Mouse (Mus musculus): ENCODE measurements around the gene Gm28053. TPM values are rescaled to one million over a fixed set of nuclear protein-coding genes. Genes with fewer than 3 reads are reported as not detected.

The Gm28053 gene
- total RNA-seq, 4 experiments from 2014 or later = 2.7 to 5.0 (median 4.3) TPM

DNA sequence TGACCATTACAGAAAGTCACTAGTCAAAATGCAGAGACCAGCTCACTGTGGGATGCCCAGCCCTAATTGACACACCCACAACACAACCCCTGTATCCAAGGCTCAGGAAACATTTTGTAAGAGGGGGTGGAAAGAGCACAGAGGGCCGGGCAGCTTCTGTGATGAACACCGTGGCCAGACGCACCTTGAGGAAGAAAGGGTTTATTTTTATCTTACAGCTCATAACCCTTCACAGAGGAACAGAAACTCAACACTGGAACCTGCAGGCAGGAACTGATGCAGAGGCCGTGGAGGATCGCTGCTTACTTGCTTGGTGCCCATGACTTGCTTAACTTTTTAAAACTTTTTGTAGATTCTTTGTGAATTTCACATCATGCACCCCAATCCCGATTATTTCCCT, 25.4 kb upstream of the Gm28053 start:
- DNase-seq (ENCODE audit: low spot score) = no peak

DNA sequence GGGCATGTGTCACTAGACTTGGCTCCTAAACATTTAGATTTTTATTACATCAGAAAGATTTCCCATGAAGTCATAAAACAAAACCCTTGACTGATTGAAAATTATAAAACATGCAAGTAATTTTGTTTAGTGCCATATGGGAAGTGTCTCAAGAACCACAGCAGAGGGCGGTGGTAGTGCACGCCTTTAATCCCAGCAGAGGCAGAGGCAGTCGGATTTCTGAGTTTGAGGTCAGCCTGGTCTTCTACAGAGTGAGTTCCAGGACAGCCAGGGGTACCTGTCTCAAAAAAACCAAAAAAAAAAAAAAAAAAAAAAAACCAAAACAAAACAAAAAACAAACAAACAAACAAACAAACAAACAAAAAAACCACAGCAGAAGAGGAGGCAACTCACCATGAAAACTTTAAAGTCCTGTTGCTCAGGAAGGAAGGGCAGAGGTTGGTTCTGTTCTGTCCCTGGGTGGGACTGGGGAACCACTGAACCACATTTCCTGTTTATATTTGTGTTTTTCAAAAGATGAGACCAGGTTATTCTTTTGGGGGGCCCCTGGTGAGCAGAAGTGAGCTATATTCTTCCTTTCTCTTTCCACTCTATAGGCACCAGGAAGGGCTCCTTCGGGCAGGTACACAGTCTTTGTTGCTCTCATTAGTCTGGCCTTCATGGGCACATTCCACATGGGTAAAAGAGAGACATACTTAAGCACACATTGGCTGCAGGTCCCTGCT, 21.4 kb upstream of the Gm28053 start:
- DNase-seq (ENCODE audit: low spot score) = no peak

DNA sequence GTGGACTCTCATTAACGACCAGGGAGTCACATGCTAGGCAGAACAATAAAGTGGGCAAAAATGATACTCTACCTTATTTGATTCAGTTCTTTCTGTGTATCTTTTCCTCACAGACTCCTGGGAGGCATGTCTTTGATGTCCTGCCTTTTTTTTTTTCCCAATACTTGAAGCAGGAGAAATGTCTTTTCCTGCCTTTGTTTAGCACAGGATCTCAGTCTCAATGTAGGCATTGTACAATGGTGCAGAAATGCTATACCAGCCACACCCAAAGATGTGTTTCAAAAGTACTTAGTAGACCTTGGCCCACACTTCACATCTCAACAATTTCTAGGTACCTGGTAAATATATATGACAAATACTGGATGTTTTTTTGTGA, 20.9 kb upstream of the Gm28053 start:
- no peak for DNase-seq (ENCODE audit: low spot score)

DNA sequence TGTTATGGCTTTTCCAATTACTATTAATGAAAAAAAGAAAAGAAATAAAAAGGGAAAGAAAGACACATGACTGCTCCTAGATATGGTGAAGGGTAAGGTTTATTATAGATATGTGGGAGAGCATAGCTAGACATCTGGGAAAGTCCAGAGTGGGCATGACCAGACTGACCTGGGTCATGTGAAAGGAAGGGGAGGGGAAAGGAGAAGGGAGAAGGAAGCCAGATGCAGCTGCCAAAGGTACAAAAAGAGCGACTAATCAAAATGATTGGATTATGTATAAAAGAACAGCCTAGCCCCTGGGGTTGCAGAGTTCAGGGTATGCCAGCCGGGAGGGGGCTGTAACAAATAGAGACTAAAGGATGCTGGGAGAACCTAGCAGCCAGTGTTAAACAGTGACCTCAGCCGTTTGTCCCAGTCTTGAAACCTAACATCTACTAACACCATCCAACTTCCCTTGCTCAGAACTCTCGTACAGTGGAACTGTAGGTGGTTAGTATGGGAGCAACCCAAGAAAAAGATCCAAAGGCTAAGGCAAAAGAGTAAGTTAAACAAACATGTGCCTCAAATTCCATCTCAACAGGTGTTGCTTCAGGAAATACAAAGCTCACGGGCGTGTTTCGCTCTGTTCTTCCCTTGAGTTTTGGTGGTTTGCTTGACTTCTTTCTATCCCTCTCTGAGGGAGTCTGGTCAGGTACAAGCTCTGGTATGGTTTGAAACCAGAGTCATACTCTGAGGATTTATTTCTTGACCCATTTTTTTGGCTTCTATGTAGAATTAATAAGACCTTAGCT, 20.1 kb upstream of the Gm28053 start:
- no peak for DNase-seq (ENCODE audit: low spot score)

DNA sequence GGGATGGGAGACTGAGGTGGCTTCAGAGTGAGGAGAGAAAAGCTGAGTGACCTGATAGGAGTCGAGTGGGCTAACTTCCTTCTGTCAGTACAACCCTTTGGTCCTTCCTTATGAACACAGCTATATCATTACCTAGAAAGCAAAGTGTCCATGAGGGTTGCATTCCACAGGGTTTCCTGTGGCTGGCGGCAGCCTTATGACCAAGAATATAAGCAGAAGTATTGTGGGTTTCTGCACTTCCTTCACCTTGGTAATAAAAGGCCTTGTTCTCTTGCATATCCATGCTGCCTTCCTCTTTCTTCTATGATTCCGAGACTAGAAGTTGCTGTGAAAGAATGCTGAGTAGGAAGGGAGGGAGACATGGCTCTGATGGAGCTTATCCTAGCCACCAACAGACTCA, 19.5 kb upstream of the Gm28053 start:
- no peak for DNase-seq (ENCODE audit: low spot score)

DNA sequence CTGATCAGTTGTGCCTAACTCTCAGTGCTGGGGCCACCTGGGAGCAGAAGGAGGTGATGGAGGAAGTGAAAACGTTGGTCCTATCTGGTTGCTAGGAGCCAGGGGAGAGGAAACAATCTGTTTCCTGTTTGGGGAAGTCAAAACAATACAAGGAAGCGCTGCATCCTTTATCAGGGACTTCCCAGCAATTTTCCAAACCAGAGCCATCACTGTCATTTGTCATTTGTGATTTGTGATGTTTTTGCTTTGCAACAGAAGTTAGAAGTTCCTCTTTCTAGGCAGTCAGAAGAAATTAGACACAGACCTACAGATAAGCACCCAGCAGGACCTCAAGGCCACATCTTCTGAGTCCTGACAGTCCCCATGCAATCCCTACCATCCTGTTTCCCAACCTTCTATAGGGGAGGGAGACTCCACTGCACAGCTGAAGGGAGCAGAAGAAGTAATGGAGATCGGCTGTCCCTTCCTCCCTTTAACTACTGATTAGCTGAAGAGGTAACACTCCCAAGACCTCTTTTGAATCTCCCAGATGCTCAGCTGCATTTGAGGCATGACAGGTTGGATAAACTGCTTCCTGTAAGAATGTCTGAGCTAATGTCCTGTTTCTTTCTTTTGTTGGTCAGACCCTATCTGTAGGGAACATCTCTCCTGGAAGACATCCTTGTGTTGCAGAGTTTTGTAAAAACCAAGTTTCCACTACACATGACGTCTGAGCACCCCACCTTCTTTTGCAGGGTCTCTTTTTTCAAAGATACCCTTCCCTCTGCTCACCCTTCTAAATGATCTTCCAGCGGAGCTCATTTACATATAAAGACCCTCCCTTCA, 17.9 kb upstream of the Gm28053 start:
- DNase-seq (ENCODE audit: low spot score) = peak; percentile 82

DNA sequence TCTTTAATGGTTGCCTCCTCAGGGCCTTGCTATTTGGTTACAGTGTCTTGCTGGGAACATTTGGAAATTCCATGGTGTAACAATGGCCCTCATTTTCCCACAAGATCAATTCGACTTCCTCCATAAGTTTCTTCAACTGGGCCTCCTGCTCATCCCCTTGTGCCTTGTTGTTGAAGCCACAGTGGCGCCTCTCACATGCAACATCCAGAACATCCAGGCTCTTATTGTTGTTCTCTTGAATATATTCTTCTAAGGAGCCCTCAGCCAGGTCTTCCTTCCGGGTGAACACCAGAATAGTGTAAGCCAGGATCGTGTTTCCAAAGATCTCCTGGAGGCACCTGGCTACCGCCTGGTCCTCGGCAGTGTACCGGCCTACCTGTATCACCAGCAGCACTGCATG, 16.3 kb upstream of the Gm28053 start:
- DNase-seq (ENCODE audit: low spot score) = no peak

DNA sequence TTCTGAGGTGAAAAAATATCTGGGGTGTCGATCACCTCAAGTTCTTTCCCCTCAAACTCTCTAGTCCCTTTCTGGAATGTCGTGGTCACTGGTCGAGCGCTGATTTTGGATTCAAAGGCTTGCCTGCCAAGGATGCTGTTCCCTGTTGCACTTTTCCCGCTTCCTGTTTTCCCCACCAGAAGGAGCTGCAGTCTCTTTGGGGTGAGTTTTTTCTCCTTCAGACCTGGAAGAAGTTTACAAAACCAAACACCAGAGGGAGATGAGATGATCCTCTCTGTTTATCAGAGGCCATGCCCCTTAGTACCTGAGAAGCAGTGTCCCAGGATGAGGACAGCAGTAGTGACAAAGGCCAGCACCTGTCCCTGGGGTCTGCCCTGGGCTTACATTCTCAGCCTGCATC, 15.8 kb upstream of the Gm28053 start:
- DNase-seq (ENCODE audit: low spot score) = no peak

DNA sequence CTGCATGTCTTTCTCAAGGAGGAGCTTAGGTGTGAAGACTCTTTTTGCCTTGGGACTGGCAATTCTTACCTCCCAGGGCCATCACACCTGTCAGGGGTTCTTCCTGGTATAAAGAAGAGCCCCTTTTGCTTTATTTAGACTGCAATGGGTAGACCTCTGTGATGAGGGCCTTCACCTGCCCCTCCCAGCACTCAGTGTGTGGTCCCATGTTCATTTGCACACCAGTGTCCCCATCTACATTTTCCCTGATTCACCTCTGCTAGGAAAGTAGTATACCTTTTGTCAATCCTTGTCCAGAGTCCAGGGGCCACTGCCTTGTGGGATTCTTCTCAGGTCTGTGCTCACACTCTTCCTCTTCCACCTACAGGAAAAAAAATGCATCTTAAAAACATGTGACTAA, 14.3 kb upstream of the Gm28053 start:
- no peak for DNase-seq (ENCODE audit: low spot score)

DNA sequence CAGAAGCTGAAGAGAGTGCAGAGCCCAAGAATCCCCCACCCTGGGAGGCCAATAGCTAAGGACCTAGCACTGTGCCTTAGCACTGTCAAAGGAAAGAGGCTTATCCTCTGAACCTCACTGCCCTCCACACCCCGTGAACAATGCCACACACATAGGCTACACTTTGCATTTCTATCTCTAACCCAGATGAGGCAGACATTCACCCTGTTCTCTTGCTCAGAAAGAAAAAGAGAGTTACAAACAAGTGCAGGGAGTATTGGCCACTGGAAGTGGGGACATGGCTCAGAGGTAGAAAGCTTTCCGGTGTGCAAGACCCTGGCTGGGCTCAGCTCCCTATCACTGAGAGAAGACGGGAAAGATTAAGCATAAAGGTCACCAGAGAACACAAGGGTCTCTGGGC, 12.3 kb upstream of the Gm28053 start:
- no peak for DNase-seq (ENCODE audit: low spot score)

DNA sequence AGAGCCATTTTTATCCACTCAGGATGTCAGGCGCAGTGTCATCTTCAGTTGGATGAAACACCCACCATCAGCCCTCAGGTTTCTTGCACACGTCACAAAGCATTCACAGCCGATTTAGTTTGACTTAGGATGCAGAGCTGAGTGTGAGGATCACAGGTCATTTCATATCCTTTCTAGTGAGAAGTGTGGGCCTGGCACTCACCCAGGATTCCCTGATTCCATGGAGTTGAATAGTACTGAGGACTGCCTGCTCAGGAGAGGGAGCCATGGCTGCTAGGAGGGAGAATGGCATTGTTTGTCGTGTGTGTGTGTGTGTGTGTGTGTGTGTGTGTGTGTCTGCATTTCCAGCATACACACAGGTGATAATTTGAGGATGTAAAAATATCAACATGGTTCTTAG, 1.9 kb downstream of the Gm28053 start:
- DNase-seq (ENCODE audit: low spot score) = no peak

DNA sequence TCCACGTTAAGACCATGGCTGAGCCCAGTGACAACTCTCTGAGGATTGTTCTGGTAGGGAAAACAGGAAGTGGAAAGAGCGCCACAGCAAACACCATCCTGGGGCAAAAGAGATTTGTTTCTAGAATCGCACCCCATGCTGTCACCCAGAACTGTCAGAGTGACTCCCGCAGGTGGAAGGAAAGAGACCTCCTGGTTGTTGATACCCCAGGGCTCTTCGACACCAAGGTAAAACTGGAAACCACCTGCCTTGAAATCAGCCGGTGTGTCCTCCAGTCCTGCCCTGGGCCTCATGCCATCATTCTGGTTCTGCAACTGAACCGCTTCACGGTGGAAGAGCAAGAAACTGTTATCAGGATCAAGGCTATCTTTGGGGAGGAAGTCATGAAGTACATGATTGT, 5.1 kb downstream of the Gm28053 start:
- DNase-seq (ENCODE audit: low spot score) = no peak

DNA sequence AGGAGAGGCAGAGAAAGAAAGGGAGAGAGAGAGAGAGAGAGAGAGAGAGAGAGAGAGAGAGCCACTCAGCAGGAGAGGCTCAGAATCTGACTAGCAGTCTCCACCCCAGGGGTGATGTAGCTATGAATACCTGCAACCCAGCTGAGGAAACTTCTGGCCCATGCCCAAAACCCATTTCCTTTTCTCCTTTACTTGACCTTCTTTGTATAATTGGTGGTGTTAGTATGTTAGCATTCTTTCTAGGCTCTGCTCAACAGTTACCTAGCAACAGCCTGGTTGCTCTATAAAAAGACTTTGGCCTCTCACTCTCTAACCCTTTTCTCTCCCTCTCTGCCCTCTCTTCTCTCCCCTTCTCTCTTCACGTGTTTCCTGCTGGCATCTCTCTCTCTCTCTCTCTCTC, 7.1 kb downstream of the Gm28053 start:
- peak; percentile 87 for DNase-seq (ENCODE audit: low spot score)

DNA sequence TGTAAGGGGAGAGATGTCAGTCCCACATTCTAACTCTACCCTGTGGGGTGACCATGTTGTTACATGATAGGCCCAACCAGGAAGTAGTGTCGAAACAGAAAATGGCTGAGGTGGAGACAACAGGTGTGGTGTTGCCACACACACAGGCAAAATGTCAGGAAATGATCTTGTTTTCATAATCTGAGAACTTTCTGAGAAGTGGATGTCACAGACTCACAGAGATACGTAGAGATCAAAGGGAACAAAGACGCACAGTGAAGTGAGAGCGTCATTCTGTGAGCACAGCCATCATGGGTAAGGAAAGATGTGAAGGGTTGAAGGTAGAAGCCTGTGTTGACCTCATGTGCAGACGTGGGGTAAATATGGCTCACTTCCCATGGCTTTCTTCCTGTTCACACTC, 9.4 kb downstream of the Gm28053 start:
- DNase-seq (ENCODE audit: low spot score) = no peak

DNA sequence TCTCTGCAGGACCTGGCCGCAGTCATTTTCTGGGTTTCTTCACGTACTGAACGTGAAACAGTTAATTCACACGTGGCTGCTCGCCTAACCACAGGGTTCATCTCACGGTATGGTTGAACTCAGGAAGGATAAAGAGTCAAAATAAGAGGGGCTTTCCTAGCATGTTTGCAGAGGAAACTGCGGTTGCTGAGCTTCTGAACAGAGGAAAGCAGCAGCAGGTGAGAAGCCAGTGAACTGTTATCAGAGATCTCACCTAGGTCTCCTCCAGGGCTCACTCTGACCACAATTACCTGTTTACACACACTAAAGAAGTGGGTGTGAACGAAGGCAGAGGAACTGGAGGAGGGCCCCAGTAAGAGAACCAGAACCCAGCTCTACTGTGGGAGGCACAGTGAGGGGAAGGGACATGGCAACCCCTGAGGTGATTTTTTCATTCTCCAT, 14.5 kb downstream of the Gm28053 start:
- DNase-seq (ENCODE audit: low spot score) = no peak

DNA sequence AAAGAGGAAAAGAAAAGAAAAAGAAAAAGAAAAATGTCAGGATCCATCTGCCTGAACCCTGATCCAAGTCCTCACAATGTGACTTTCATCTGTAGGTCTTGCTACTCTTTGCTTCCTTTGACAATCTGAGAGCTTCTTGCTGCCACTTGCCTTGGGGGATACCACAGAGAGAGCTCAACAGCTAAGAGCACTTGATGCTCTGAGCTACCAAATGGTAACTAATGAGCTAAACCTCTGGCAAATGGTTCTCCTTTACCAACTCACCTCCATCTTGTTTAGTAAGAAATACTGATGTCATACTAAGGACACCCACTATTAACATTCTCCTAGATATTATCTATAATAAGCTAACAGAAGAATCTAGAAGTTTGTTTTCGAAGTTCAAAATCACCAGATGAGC, 15.3 kb downstream of the Gm28053 start:
- no peak for DNase-seq (ENCODE audit: low spot score)

DNA sequence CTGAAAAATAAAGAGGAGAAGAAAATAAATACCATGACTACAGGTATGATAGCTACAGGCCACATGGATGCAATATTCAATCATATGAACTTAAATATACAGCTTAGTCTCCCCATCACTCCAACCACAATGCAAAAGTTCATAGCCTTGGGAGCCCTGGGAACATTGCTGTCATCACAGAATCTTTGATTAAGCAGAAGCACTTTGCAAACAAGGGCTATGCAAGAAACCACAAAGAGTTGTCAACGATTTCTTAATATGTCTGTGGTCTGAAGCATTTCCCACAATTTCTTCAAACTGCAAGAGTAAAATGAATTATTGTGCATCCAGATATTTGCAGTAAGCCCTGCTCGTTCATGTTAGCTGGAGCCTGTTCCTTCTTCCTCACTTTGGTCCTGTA, 18.6 kb downstream of the Gm28053 start:
- no peak for DNase-seq (ENCODE audit: low spot score)

DNA sequence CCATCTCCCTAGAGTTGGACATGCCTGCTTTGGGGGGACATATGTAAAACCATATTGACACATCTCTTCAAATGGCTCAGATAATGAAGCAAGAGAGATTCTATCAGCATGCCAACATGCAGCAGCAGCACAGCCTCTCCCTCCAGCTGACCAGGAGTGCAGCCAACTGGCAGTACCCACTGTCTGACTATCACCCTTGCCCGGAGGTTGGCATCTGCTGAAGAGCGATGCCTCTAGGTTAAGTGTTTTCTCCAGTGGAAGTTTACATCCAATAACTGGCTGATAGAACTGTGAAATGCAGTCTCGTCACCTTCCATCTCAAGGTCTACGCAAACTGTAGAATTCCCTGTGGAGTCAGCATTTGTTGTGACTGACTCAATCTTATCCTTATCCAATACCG, 19.3 kb downstream of the Gm28053 start:
- DNase-seq (ENCODE audit: low spot score) = no peak

DNA sequence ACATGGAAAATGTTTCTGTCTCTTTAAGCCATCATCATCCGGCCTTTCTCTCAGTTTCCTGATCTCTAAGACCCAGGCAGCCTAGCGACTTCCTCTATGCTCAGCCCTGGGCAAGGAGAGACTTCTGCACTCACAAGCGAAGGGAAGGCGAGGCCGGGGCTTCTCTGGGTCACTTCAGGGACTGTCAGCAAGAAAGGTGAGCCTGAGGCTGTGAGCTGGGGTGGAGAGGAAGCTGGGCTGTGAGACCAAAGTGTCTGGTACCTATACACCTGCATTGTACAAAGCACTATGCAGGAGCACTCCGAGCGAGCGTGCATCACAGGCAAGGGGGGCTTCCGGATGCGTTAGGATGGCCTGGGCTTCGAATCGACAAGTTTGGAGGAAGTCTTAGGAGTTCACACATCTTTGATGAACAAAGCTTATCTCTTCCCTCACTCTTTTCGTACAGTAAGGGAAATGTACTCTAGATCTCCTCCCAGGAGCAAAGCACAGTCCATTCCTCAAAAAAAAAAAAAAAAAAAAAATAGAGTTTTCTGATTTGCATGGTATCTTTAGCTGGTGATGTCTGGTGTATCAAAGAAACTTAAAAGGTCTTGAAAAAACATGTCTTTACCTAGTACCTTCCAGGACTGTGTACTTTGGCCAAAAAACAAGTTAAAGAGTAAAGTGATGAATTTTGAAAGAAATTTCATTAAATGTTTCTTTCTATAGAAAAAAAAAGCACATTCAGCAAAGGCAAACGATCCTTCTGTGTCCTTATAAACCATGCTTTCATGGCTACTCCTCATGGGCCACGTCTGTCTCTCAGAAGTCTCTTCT, 20.8 kb downstream of the Gm28053 start, which contains the start of gene Gimap1:
Gene Gimap1 (plus strand): TSS at position 94 of the 819 bp plus-strand sequence.
- peak; percentile 68 for DNase-seq (ENCODE audit: low spot score)

DNA sequence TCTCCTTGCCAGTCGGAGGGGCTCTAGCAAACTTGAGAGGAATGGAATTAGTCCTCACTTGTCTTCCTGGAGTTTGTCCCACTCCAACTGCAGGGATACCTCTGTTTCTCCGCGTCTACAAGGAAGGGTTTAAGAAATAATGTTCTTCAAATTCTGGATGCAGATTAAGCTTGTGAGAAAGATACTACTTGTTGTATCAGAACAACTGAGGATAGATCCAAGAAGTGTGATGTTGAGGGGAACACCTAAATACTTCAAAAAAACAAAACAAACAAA, 21.3 kb downstream of the Gm28053 start:
- DNase-seq (ENCODE audit: low spot score) = no peak

DNA sequence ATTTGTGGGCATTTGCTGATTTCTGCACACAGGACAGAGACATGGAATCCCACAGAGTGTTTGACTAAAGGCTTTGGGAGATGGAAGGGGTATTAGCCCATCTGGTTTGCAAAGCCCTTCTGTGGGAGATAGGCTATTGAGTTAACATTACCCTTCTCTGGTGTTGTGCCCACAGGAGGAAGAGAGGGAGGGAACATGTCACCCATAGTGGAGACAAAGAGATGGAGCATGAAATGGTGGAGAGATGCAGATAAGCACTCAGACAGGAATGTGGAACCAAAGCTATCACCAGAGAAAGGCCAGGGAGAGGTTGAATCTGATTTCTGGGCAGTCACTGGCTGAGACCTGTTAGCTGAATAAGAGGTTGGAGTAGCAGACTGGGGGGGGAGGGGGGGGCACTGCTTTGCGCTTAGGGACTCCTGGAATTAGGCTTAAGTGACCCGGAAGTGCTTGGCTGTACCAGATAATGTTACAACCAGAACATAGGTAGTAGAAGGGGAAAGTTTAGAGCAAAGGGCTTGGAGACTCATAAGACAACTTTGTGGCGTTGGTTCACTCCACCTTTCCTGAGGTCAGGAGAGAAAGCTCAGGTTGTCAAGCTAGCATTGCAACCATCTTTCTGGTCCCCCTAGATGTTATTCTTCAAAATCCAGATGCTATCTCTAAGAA, 22.2 kb downstream of the Gm28053 start:
- DNase-seq (ENCODE audit: low spot score) = no peak
